ENCODE assay signal across 27 mouse cellular contexts in the genomic region with DNA sequence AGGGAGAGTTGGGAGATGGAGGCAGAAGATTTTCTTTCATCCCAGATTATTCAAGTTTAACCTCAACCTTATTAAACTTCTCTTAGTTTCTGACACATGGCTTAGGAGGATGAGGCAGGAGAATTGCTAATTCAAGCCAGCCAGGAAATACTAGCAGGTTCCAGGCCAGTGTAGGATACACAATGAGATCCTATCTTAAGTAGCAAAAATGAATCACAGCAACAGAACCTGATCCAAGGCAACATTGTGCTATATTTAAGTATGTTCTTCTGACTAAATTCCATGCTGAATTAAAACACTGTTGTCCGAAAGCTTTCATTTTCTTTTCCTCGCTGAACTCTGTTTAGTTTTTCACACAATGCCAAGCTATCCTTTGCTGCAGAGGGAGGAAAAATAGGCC.
"Had no signal": no experiment of that assay in that cellular context is flagged by ENCODE, and none has a peak within 500 bp of the region (broad histone marks: within the 10 kb centered on the region; RNA-seq: fewer than 3 reads in every experiment).

No protein-coding gene starts in this region.

- H3K4me1 ChIP-seq: heart, embryonic 10.5 days; heart, embryonic 12.5 days; intestine, embryonic 15.5 days; limb, embryonic 13.5 days; limb, embryonic 15.5 days had no signal

- H3K4me2 ChIP-seq: heart, embryonic 12.5 days; hindbrain, embryonic 12.5 days; hindbrain, embryonic 14.5 days; intestine, embryonic 15.5 days; limb, embryonic 13.5 days; limb, embryonic 15.5 days; liver, embryonic 12.5 days had no signal

- ATAC-seq: hindbrain, embryonic 16.5 days; inflammation-experienced regulatory T-cells, adult 6 months; intestine, embryonic 15.5 days; intestine, postnatal 0 days; liver, embryonic 12.5 days had no signal

- H3K27ac ChIP-seq: gastrocnemius, adult 2 months; heart, embryonic 10.5 days; hindbrain, embryonic 10.5 days; hindbrain, embryonic 12.5 days; hindbrain, embryonic 14.5 days; intestine, embryonic 15.5 days; kidney, postnatal 0 days; limb, embryonic 13.5 days; limb, embryonic 15.5 days; liver, embryonic 12.5 days; liver, embryonic 14.5 days had no signal

- DNase-seq: gastrocnemius, adult 2 months; gastrocnemius, postnatal 10 days; gastrocnemius, postnatal 25 days; heart, adult 18-20 months; heart, postnatal 10 days; heart, postnatal 4 days; kidney, adult 18-20 months; kidney, adult 8-10 months; kidney, postnatal 14 days; kidney, postnatal 36 days; layer of hippocampus, adult 9-11 months; layer of hippocampus, postnatal 36 days; left cerebral cortex, postnatal 4 days had no signal

- H3K27me3 ChIP-seq: heart, embryonic 12.5 days; hindbrain, embryonic 12.5 days; intestine, embryonic 15.5 days; limb, embryonic 13.5 days; limb, embryonic 15.5 days; liver, embryonic 12.5 days had no signal

- H3K9ac ChIP-seq: heart, embryonic 12.5 days; hindbrain, embryonic 12.5 days; hindbrain, embryonic 14.5 days; intestine, embryonic 15.5 days; limb, embryonic 13.5 days; limb, embryonic 15.5 days; liver, embryonic 12.5 days; liver, embryonic 14.5 days had no signal

- H3K4me3 ChIP-seq: gastrocnemius, adult 2 months; heart, embryonic 10.5 days; heart, embryonic 12.5 days; hindbrain, embryonic 10.5 days; hindbrain, embryonic 12.5 days; intestine, embryonic 15.5 days; limb, embryonic 13.5 days; limb, embryonic 15.5 days; liver, embryonic 12.5 days had no signal

- H3K9me3 ChIP-seq: heart, embryonic 10.5 days; heart, embryonic 12.5 days; hindbrain, embryonic 10.5 days; hindbrain, embryonic 12.5 days; intestine, embryonic 15.5 days; limb, embryonic 13.5 days; limb, embryonic 15.5 days; liver, embryonic 12.5 days had no signal
